Mouse (Mus musculus) lung, postnatal 0 days (tissue): Measurements from ENCODE around the gene Kcnn1. TPM values are rescaled to one million over a fixed set of nuclear protein-coding genes. Genes with fewer than 3 reads are reported as not detected.
A peak's percentile ranks its signal among the peaks of the same experiment; 100 is the strongest.

ENCODE experiments used
- ATAC-seq: fragments of 200-750 bp; cut with Nextera tagmentation; 2 replicates; pipeline ENCODE4 v1.8.0; 2017; ENCODE audit warnings: moderate library complexity
- DNase-seq: peaks from one replicate; pipeline ENCODE4 v3.0.0-alpha.2; 2016; ENCODE audit warnings: low spot score
- H3K27ac ChIP-seq: fragments of 300-500 bp; sonication (generic); 2 replicates; pipeline ENCODE4 v1.5.1; 2014; ENCODE audit warnings: antibody characterized with exemption, mild to moderate bottlenecking, low read length, mixed read lengths
- H3K27me3 ChIP-seq: fragments of 300-500 bp; sonication (generic); replicated peaks from 2 replicates; pipeline ENCODE4 v1.6.1; 2014; ENCODE audit warnings: low read length, mixed read lengths; ENCODE audit not compliant: insufficient read depth
- H3K36me3 ChIP-seq: fragments of 300-500 bp; sonication (generic); 2 replicates; pipeline ENCODE4 v1.6.1; 2014; ENCODE audit warnings: low read length, mixed read lengths; ENCODE audit not compliant: insufficient read depth
- H3K4me1 ChIP-seq: fragments of 300-500 bp; sonication (generic); 2 replicates; pipeline ENCODE4 v1.6.1; 2014; ENCODE audit warnings: antibody characterized with exemption, low read depth, low read length, mixed read lengths; ENCODE audit not compliant: insufficient read depth
- H3K4me2 ChIP-seq: fragments of 300-500 bp; sonication (generic); replicated peaks from 2 replicates; pipeline ENCODE4 v1.6.1; 2014; ENCODE audit warnings: low read depth, mild to moderate bottlenecking, low read length, moderate library complexity, mixed read lengths
- H3K4me3 ChIP-seq: fragments of 300-500 bp; sonication (generic); 2 replicates; pipeline ENCODE4 v1.5.1; 2014; ENCODE audit warnings: low read depth, low read length
- H3K9ac ChIP-seq: fragments of 300-500 bp; sonication (generic); replicated peaks from 2 replicates; pipeline ENCODE4 v1.6.1; 2014; ENCODE audit warnings: low read depth, mild to moderate bottlenecking
- H3K9me3 ChIP-seq: fragments of 300-500 bp; sonication (generic); 2 replicates; pipeline ENCODE4 v1.6.1; 2016; ENCODE audit warnings: low read length, mixed read lengths
- CTCF ChIP-seq: IDR thresholded peaks from 2 replicates; pipeline ENCODE4 v1.5.1; 2016; ENCODE audit warnings: antibody characterized with exemption, mild to moderate bottlenecking
- EP300 ChIP-seq: IDR thresholded peaks from 2 replicates; pipeline ENCODE4 v1.6.1; 2016; ENCODE audit warnings: antibody characterized with exemption, mild to moderate bottlenecking, control low read depth
- WGBS: fragments of 180-500 bp; shearing (Covaris S2); extraction: QIAGEN DNeasy Blood & Tissue Kit; methylation state at CpG from one replicate; pipeline ENCODE4 v1.1.7; 2014; 5-methylcytosine and 5-hydroxymethylcytosine counted together
- polyA plus RNA-seq: library from polyadenylated mRNA; unstranded; fragments of >200 nt; fragmentation: Nextera tagmentation; extraction: Ambion mirVana; gene quantifications from 2 replicates; pipeline ENCODE4 v1.2.1, GENCODE M21; 2015

Gene Kcnn1
- polyA plus RNA-seq, 1 experiment from 2014 or later: 0.25 TPM

DNA sequence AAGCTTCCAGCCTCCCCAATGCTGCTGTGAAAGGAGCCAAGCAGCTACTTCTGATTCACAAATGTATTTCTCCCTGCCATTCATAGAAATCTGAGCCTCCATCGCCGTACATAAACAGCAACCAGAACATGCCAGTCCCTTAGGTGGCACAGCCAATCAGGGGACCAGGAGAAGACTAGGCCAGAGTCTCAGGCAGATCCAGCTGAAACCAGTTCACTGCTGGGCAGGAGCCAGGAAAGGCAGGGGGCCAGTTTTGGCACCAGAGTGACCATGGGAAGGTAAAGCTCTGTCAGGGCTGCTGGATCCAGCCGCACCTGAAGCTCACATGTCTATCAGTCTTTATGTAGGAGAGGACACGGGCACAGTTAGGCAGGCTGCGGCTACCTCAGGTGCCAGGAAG, 27.6 kb upstream of the Kcnn1 start:
- H3K27ac ChIP-seq: no peak overlapping the region
- no peak overlapping the region for H3K4me3 ChIP-seq
- TF ChIP-seq CTCF (no peak), EP300 (no peak)
- ATAC-seq: no peak
- 91% methylated on average over 5 of the region's 5 CpGs for WGBS
- no peak for DNase-seq
- no peak overlapping the region for H3K9ac ChIP-seq
- peaks cover 11% of the 10 kb centered on the region for H3K36me3 ChIP-seq
- H3K9me3 ChIP-seq: no peaks in the 10 kb centered on the region
- H3K4me1 ChIP-seq: 0 out of 2 replicates have a peak, but pooled peaks cover 5% of the 10 kb centered on the region
- H3K27me3 ChIP-seq: peaks cover 25% of the 10 kb centered on the region
- no peak overlapping the region for H3K4me2 ChIP-seq

DNA sequence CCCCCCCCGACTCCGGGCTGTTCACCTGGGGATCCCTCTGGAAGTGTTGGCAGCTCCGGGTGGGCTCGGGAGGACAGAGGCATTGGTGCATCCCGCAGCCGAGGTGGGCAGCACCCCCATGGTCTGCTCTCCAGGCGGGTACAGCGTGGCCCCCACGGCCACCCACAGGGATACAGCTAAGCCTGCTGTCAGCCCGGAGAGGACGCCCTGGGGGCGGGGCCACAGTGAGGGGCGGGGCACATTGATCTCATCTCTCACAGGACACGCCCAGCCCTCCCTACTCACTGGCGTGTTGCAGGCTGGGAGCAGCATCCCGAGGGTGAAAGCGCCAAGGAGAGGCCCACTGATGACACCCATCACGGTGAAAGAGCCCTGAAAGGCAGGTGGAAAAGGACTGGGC, 24.6 kb upstream of the Kcnn1 start:
- H3K4me1 ChIP-seq: 0 out of 2 replicates have a peak, but pooled peaks cover 5% of the 10 kb centered on the region
- peak; percentile 37 for DNase-seq
- no peaks in the 10 kb centered on the region for H3K36me3 ChIP-seq
- H3K9ac ChIP-seq: no peak overlapping the region
- no peak overlapping the region for H3K4me2 ChIP-seq
- no peak overlapping the region for H3K4me3 ChIP-seq
- H3K27me3 ChIP-seq: peaks cover 16% of the 10 kb centered on the region
- WGBS: 8% methylated on average over 14 of the region's 18 CpGs
- no peaks in the 10 kb centered on the region for H3K9me3 ChIP-seq
- TF ChIP-seq EP300 (no peak), CTCF (no peak)
- H3K27ac ChIP-seq: no peak overlapping the region
- ATAC-seq: peak; percentile 20; the same call in 1 of the 2 replicates

DNA sequence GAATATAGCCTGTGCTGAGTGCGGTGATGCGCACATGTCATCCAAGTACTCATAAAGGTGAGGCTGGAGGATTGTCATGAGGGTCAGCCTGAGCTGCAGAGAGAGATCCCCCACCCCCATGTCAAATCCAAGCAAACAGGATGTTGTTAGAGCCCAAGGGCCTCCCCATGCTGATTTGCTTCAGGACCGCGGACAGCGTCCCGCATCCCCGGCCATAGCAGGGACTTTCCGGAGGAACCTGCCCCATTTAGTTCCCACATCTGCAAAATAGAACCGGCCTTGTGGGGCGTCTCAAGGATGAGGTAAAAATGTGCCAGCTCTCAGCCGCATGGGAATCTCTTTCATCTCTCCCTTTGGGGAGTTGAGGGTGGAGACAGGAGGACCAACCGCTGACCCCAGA, 22.6 kb upstream of the Kcnn1 start:
- Histone ChIP-seq H3K9me3 (no peaks in the 10 kb centered on the region), H3K4me1 (no peaks in the 10 kb centered on the region), H3K27ac (no peak overlapping the region), H3K36me3 (no peaks in the 10 kb centered on the region), H3K4me3 (no peak overlapping the region), H3K9ac (no peak overlapping the region), H3K27me3 (0 out of 2 replicates have a peak, but pooled peaks cover under 1% of the 10 kb centered on the region), H3K4me2 (no peak overlapping the region)
- WGBS: 15% methylated on average over 12 of the region's 12 CpGs
- ATAC-seq: no peak
- DNase-seq: peak; percentile 27
- no peak for TF ChIP-seq CTCF
- TF ChIP-seq EP300: no peak

DNA sequence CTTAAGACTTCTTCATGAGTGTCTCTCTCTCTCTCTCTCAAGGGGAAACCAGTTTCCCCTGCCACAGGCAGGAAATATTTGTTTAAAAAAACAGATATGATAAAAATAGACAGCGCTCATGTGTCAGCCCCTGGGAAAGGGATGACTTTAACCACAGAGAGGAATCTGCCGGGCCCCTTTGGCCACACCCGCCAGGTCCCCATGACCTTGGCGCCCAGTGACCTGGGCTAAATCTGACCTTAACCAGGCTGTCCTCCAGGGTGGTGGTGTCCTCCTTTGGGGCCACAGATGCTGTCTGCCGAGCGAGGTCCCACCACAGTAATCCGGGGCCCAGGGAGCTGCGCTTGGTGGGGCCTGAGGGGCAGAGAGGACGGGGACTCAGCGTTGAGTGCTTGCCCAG, 21.6 kb upstream of the Kcnn1 start:
- no peak overlapping the region for H3K4me3 ChIP-seq
- ATAC-seq (no peak), DNase-seq (no peak)
- TF ChIP-seq CTCF (no peak), EP300 (no peak)
- H3K4me1 ChIP-seq: 0 out of 2 replicates have a peak, but pooled peaks cover 3% of the 10 kb centered on the region
- no peaks in the 10 kb centered on the region for H3K9me3 ChIP-seq
- no peak overlapping the region for H3K27ac ChIP-seq
- 70% methylated on average over 10 of the region's 10 CpGs for WGBS
- no peaks in the 10 kb centered on the region for H3K36me3 ChIP-seq
- H3K4me2 ChIP-seq: no peak overlapping the region
- no peaks in the 10 kb centered on the region for H3K27me3 ChIP-seq
- no peak overlapping the region for H3K9ac ChIP-seq

DNA sequence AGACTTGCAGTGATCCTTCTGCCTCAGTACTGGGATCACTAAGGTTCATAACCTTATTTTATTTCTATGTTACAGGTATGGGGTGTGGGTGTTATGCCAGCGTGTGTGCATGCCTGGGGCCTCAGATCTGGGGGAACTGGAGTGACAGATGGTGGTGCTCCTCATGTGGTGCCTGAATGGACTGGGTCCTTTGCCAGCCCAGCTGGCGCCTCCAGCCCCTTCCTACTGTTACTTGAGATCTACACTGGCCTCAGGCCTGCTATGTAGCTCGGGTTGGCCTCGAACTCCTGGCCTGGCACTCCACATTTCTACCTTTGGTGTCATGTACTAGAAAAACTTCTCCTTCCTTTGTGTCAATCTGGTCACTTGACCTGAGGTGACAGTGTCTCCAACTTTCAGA, 21.1 kb upstream of the Kcnn1 start:
- Histone ChIP-seq H3K9me3 (no peaks in the 10 kb centered on the region), H3K4me2 (no peak overlapping the region), H3K36me3 (no peaks in the 10 kb centered on the region), H3K27ac (no peak overlapping the region), H3K9ac (no peak overlapping the region), H3K4me3 (no peak overlapping the region), H3K4me1 (0 out of 2 replicates have a peak, but pooled peaks cover 3% of the 10 kb centered on the region), H3K27me3 (no peaks in the 10 kb centered on the region)
- no peak for TF ChIP-seq EP300
- TF ChIP-seq CTCF: no peak
- ATAC-seq (no peak), DNase-seq (no peak)
- 74% methylated on average over 4 of the region's 4 CpGs for WGBS

DNA sequence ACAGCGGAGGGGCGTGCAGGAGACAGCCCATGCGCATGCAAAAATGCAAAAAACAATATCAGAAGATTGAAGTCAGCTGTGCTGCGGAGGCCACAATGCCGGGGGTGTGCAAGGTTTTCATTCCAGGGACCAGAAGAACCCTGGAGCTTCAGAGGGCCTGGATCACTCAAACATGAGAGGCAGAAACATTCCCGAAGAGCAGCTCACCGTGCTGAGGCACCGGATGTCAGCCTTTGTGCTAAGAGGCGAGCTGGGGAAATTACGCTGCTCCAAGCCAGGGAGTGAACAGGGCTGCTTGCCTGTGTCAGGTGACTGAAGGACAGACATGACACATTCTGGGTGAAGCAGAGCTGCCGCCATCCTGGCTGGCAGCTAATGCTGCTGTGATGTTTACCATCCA, 17.5 kb upstream of the Kcnn1 start:
- no peak overlapping the region for H3K4me3 ChIP-seq
- peak; percentile 39 for DNase-seq
- 18% methylated on average over 11 of the region's 11 CpGs for WGBS
- H3K36me3 ChIP-seq: no peaks in the 10 kb centered on the region
- no peak overlapping the region for H3K4me2 ChIP-seq
- no peak overlapping the region for H3K27ac ChIP-seq
- H3K9me3 ChIP-seq: no peaks in the 10 kb centered on the region
- no peak overlapping the region for H3K9ac ChIP-seq
- ATAC-seq: peak; percentile 60
- 0 out of 2 replicates have a peak, but pooled peaks cover 3% of the 10 kb centered on the region for H3K4me1 ChIP-seq
- TF ChIP-seq EP300: no peak
- no peak for TF ChIP-seq CTCF
- H3K27me3 ChIP-seq: no peaks in the 10 kb centered on the region

DNA sequence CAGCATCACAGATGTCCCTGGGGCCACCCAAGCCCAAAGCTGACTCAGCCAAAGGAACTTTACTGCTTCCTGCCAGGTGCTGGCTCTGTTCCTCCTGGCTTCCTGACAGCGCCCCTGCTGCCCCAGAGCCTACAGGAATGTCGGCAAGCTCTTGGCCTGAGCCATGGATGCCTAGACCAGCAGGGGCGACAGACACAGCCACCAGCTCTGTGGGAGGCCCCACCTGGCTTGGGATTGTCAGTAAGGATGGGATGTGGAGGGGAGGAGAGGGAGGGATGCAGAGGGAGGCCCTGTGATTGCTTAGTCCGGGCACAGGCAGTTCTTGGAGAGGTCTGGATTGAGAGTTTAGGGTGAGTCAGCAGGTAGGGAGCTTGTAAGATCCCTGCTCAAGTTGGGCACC, 17.1 kb upstream of the Kcnn1 start:
- no peak for DNase-seq
- Histone ChIP-seq H3K9me3 (no peaks in the 10 kb centered on the region), H3K4me3 (no peak overlapping the region), H3K27me3 (no peaks in the 10 kb centered on the region), H3K27ac (peak overlapping the region; percentile 20; the same call in 1 of the 2 replicates), H3K4me1 (0 out of 2 replicates have a peak, but pooled peaks cover 3% of the 10 kb centered on the region), H3K36me3 (no peaks in the 10 kb centered on the region), H3K4me2 (no peak overlapping the region), H3K9ac (no peak overlapping the region)
- TF ChIP-seq EP300 (no peak), CTCF (peak; percentile 28; the same call in 1 of the 2 replicates)
- WGBS: 9% methylated on average over 4 of the region's 4 CpGs
- ATAC-seq: peak; percentile 32; the same call in 1 of the 2 replicates
